Mouse (Mus musculus) myocyte (in vitro differentiated cells): ENCODE results near the gene Extl2. TPM values are rescaled to one million over a fixed set of nuclear protein-coding genes. Genes with fewer than 3 reads are reported as not detected.

Experiments
- H3K27me3 ChIP-seq: one replicate; pipeline ENCODE4 v1.6.1; 2011; ENCODE audit not compliant: control insufficient read depth, insufficient read depth, insufficient read length
- H3K36me3 ChIP-seq: one replicate; pipeline ENCODE4 v1.6.1; 2011; ENCODE audit not compliant: control insufficient read depth, insufficient read depth
- H3K4me2 ChIP-seq: one replicate; pipeline ENCODE4 v1.6.1; 2011; ENCODE audit warnings: low read depth, control low read depth
- H3K4me3 ChIP-seq: one replicate; pipeline ENCODE4 v1.5.1; 2011; ENCODE audit warnings: mild to moderate bottlenecking, control low read depth, moderate library complexity
- H3K79me2 ChIP-seq: one replicate; pipeline ENCODE4 v1.6.1; 2011; ENCODE audit not compliant: control insufficient read depth, insufficient read depth
- H3ac ChIP-seq: one replicate; pipeline ENCODE4 v1.6.1; 2011; ENCODE audit not compliant: control insufficient read depth, insufficient read length
- CEBPB ChIP-seq: IDR thresholded peaks from 2 replicates; pipeline ENCODE4 v1.6.1; 2011; ENCODE audit warnings: mild to moderate bottlenecking, moderate library complexity; ENCODE audit not compliant: poor library complexity, insufficient read depth, severe bottlenecking
- E2F4 ChIP-seq: IDR thresholded peaks from one replicate; pipeline ENCODE4 v1.6.1; 2011; ENCODE audit warnings: mild to moderate bottlenecking, control low read depth, moderate library complexity; ENCODE audit not compliant: insufficient read depth
- MAX ChIP-seq: IDR thresholded peaks from one replicate; pipeline ENCODE4 v1.6.1; 2011; ENCODE audit warnings: low read depth, mild to moderate bottlenecking, control low read depth
- MYOD1 ChIP-seq, 3 experiments: IDR thresholded peaks; one replicate each; pipeline ENCODE4 v1.6.1; 2011; ENCODE audit warnings: control low read depth in 2 of 3, low read depth in 2 of 3, mild to moderate bottlenecking in 2 of 3, moderate library complexity in 1 of 3; ENCODE audit not compliant: insufficient read length in 2 of 3, control insufficient read depth in 1 of 3
- MYOG ChIP-seq, 3 experiments: IDR thresholded peaks; one replicate each; pipeline ENCODE4 v1.6.1; 2011; ENCODE audit warnings: control low read depth in 2 of 3, low read depth in 2 of 3, mild to moderate bottlenecking in 2 of 3; ENCODE audit not compliant: insufficient read length in 2 of 3, control insufficient read depth in 1 of 3, insufficient read depth in 1 of 3
- POLR2A ChIP-seq: IDR thresholded peaks from one replicate; pipeline ENCODE4 v1.6.1; 2011; ENCODE audit warnings: low read depth, mild to moderate bottlenecking, control low read depth, moderate library complexity; ENCODE audit not compliant: insufficient read length
- POLR2AphosphoS2 ChIP-seq: IDR thresholded peaks from one replicate; pipeline ENCODE4 v1.6.1; 2011; ENCODE audit warnings: low read depth, control low read depth; ENCODE audit not compliant: insufficient read length
- REST ChIP-seq: IDR thresholded peaks from one replicate; pipeline ENCODE4 v1.6.1; 2011; ENCODE audit warnings: mild to moderate bottlenecking, control low read depth, moderate library complexity; ENCODE audit not compliant: insufficient read depth, insufficient read length
- SRF ChIP-seq: IDR thresholded peaks from one replicate; pipeline ENCODE4 v1.6.1; 2011; ENCODE audit warnings: low read depth; ENCODE audit not compliant: control insufficient read depth, insufficient read length
- TCF12 ChIP-seq: IDR thresholded peaks from one replicate; pipeline ENCODE4 v1.6.1; 2011; ENCODE audit warnings: mild to moderate bottlenecking, control low read depth; ENCODE audit not compliant: poor library complexity, insufficient read depth, severe bottlenecking
- TCF3 ChIP-seq: IDR thresholded peaks from one replicate; pipeline ENCODE4 v1.6.1; 2011; ENCODE audit warnings: low read depth, control low read depth; ENCODE audit not compliant: insufficient read length
- USF1 ChIP-seq: IDR thresholded peaks from one replicate; pipeline ENCODE4 v1.6.1; 2011; ENCODE audit warnings: low read depth, mild to moderate bottlenecking, control low read depth, moderate library complexity
- polyA plus RNA-seq: library from polyadenylated mRNA; unstranded; fragments of >200 nt; fragmentation: generic; extraction: Trizol; gene quantifications from one replicate; pipeline ENCODE4 v1.2.1, GENCODE M21; 2012; ENCODE audit warnings: missing spikeins

The Extl2 gene
- polyA plus RNA-seq, 1 experiment: 9.4 TPM

DNA sequence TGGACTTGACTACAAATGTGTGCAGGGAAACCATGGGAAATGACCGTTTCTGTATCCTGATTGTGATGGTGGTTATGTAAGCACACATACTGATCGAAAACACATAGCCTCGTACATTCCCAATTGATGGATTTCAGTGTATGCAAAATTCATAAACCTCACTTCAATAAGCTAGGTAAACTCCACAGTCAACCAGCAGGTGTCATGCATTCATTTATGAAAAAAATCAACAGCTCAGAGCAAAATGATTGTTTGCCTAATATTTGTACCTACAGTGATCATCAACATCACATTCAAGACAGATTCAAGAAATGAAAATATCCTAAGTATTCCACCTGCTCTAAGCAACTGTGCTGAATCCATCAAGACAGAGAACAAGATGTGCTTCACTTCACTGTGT, 33.5 kb downstream of the Extl2 start:
- no peaks in the 10 kb centered on the region for H3K36me3 ChIP-seq
- H3K4me2 ChIP-seq: no peak overlapping the region
- no peak for TF ChIP-seq MYOG (IDR thresholded peaks at IDR 0.05; ENCODE audit: control insufficient read depth in 1 of 3, insufficient read depth in 1 of 3, insufficient read length in 2 of 3, low read depth in 2 of 3)
- TF ChIP-seq TCF3: no peak
- TF ChIP-seq SRF: no peak
- TF ChIP-seq USF1: no peak
- TF ChIP-seq CEBPB: no peak
- no peak for TF ChIP-seq E2F4
- no peak for TF ChIP-seq POLR2A
- no peak for TF ChIP-seq POLR2AphosphoS2
- no peak for TF ChIP-seq TCF12
- no peak for TF ChIP-seq MYOD1 (IDR thresholded peaks at IDR 0.05; ENCODE audit: control insufficient read depth in 1 of 3, insufficient read length in 2 of 3, low read depth in 2 of 3)
- no peak for TF ChIP-seq REST
- TF ChIP-seq MAX: no peak
- no peak overlapping the region for H3K4me3 ChIP-seq
- no peaks in the 10 kb centered on the region for H3K27me3 ChIP-seq
- H3ac ChIP-seq: no peak overlapping the region
- no peaks in the 10 kb centered on the region for H3K79me2 ChIP-seq

GRCm38 (mm10) chr3:116046000-116046399, 38.7 kb downstream of the Extl2 start:
- Histone ChIP-seq H3K36me3 (no peaks in the 10 kb centered on the region), H3ac (no peak overlapping the region), H3K4me3 (no peak overlapping the region), H3K27me3 (no peaks in the 10 kb centered on the region), H3K4me2 (no peak overlapping the region), H3K79me2 (no peaks in the 10 kb centered on the region)
- TF ChIP-seq MYOD1 (IDR thresholded peaks at IDR 0.05; ENCODE audit: control insufficient read depth in 1 of 3, insufficient read length in 2 of 3, low read depth in 2 of 3) (no peak), TCF12 (no peak), USF1 (no peak), MYOG (IDR thresholded peaks at IDR 0.05; ENCODE audit: control insufficient read depth in 1 of 3, insufficient read depth in 1 of 3, insufficient read length in 2 of 3, low read depth in 2 of 3) (no peak), CEBPB (no peak), TCF3 (no peak), E2F4 (no peak), MAX (no peak), SRF (no peak), REST (no peak), POLR2A (no peak), POLR2AphosphoS2 (no peak)

DNA sequence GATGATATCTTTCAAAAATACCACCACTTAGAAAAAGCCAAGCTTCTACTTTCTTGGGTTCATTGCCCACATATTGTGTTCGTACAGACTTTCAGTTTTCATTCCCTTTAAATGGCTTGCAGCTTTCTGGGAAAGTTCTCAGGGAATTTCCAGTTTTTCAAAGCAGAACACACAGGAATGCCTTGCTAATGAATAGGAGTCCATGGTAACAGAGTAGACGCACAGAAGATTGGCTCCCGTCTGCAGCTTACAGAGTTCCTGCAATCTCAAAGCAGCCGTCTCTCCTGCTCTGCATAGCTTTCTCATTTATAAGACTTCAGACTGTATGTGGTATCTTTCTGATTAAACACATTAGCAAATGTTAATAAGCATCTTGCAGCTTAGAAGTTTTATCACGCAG, 39.8 kb downstream of the Extl2 start:
- H3K4me3 ChIP-seq: no peak overlapping the region
- no peaks in the 10 kb centered on the region for H3K27me3 ChIP-seq
- no peak overlapping the region for H3ac ChIP-seq
- no peaks in the 10 kb centered on the region for H3K79me2 ChIP-seq
- H3K4me2 ChIP-seq: no peak overlapping the region
- TF ChIP-seq MYOD1 (IDR thresholded peaks at IDR 0.05; ENCODE audit: control insufficient read depth in 1 of 3, insufficient read length in 2 of 3, low read depth in 2 of 3) (no peak), CEBPB (no peak), SRF (no peak), E2F4 (no peak), MYOG (IDR thresholded peaks at IDR 0.05; ENCODE audit: control insufficient read depth in 1 of 3, insufficient read depth in 1 of 3, insufficient read length in 2 of 3, low read depth in 2 of 3) (no peak), POLR2A (no peak), POLR2AphosphoS2 (no peak), USF1 (no peak), REST (no peak)
- no peaks in the 10 kb centered on the region for H3K36me3 ChIP-seq

DNA sequence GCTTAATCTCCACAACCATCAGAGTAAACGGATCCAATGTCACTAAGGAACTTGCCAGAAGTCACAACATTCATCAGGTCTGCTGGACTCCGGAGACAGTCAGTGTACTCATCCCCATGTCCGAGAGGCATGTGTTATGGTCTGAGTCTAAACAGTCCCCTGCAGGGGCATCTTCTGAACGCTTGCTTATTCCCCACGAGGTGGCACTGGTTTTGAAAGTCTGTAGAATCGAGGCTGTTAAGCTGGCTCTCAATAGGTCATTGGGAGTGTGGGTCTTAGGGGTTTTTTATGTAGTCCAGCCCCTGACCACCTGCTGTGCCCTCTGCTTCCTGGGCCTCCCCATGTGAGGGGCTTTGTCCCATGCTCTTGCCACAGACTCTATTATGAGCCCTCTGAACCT, 49.8 kb downstream of the Extl2 start:
- H3K4me2 ChIP-seq: no peak overlapping the region
- H3K4me3 ChIP-seq: no peak overlapping the region
- TF ChIP-seq TCF12 (no peak), REST (no peak), CEBPB (no peak), E2F4 (no peak), USF1 (no peak), SRF (no peak), MYOG (IDR thresholded peaks at IDR 0.05; ENCODE audit: control insufficient read depth in 1 of 3, insufficient read depth in 1 of 3, insufficient read length in 2 of 3, low read depth in 2 of 3) (no peak), POLR2AphosphoS2 (no peak), POLR2A (no peak), TCF3 (no peak), MYOD1 (IDR thresholded peaks at IDR 0.05; ENCODE audit: control insufficient read depth in 1 of 3, insufficient read length in 2 of 3, low read depth in 2 of 3) (no peak), MAX (no peak)
- no peaks in the 10 kb centered on the region for H3K79me2 ChIP-seq
- H3ac ChIP-seq: no peak overlapping the region
- no peaks in the 10 kb centered on the region for H3K27me3 ChIP-seq
- no peaks in the 10 kb centered on the region for H3K36me3 ChIP-seq

- Histone ChIP-seq H3K27me3 (no peaks in the 10 kb centered on the region), H3K79me2 (no peaks in the 10 kb centered on the region), H3K4me3 (no peak overlapping the region), H3K4me2 (no peak overlapping the region), H3K36me3 (no peaks in the 10 kb centered on the region), H3ac (no peak overlapping the region)
- TF ChIP-seq MYOD1 (IDR thresholded peaks at IDR 0.05; ENCODE audit: control insufficient read depth in 1 of 3, insufficient read length in 2 of 3, low read depth in 2 of 3) (no peak), TCF12 (no peak), SRF (no peak), TCF3 (no peak), REST (no peak)
These were observed 53.1 kb downstream of the Extl2 start for GRCm38 (mm10) chr3:116060320-116060719.
